Mouse (Mus musculus): ENCODE measurements around the gene Cyth1. TPM values are rescaled to one million over a fixed set of nuclear protein-coding genes. Genes with fewer than 3 reads are reported as not detected.

The Cyth1 gene
- polyA plus RNA-seq, 1 experiment from 2014 or later, result 9.3 TPM

- peaks cover 30% of the 10 kb centered on the region; the same call in 1 of the 2 replicates for H3K36me3 ChIP-seq (ENCODE audit: control insufficient read depth, insufficient read depth, low read length)
- peaks cover 21% of the 10 kb centered on the region for H3K4me1 ChIP-seq (replicated peaks; ENCODE audit: control insufficient read depth, insufficient read depth, low read length)
- WGBS, result 76% methylated on average over 5 of the region's 5 CpGs
- no peak for DNase-seq (ENCODE audit: low spot score)
- no peak overlapping the region for H3K9ac ChIP-seq (ENCODE audit: low read length)
- H3K27ac ChIP-seq (ENCODE audit: low read depth), result no peak overlapping the region
- H3K4me2 ChIP-seq (ENCODE audit: low read length), result no peak overlapping the region
- H3K27me3 ChIP-seq (replicated peaks; ENCODE audit: control insufficient read depth, insufficient read depth, low read length), result no peaks in the 10 kb centered on the region
- H3K4me3 ChIP-seq (ENCODE audit: low read depth, low read length), result no peak overlapping the region
- no peak for ATAC-seq (replicated peaks; ENCODE audit: low FRiP score, low TSS enrichment, low read depth)
- no peaks in the 10 kb centered on the region for H3K9me3 ChIP-seq (ENCODE audit: control insufficient read depth, low read length)
These were observed 55.4 kb downstream of the Cyth1 start for GRCm38 (mm10) chr11:118192973-118193372.

- H3K9me3 ChIP-seq (ENCODE audit: control insufficient read depth, low read length), result no peaks in the 10 kb centered on the region
- H3K36me3 ChIP-seq (ENCODE audit: control insufficient read depth, insufficient read depth, low read length), result peaks cover 76% of the 10 kb centered on the region
- no peak overlapping the region for H3K27ac ChIP-seq (ENCODE audit: low read depth)
- no peak overlapping the region for H3K4me2 ChIP-seq (ENCODE audit: low read length)
- H3K4me3 ChIP-seq (ENCODE audit: low read depth, low read length), result no peak overlapping the region
- 96% methylated on average over 9 of the region's 9 CpGs for WGBS
- DNase-seq (ENCODE audit: low spot score), result no peak
- no peaks in the 10 kb centered on the region for H3K27me3 ChIP-seq (replicated peaks; ENCODE audit: control insufficient read depth, insufficient read depth, low read length)
- H3K9ac ChIP-seq (ENCODE audit: low read length), result no peak overlapping the region
- no peak for ATAC-seq (replicated peaks; ENCODE audit: low FRiP score, low TSS enrichment, low read depth)
- no peaks in the 10 kb centered on the region for H3K4me1 ChIP-seq (replicated peaks; ENCODE audit: control insufficient read depth, insufficient read depth, low read length)
These were observed 65.6 kb downstream of the Cyth1 start for GRCm38 (mm10) chr11:118182768-118183167.

GRCm38 (mm10) chr11:118182353-118182752, 66.0 kb downstream of the Cyth1 start:
- Histone ChIP-seq H3K36me3 (ENCODE audit: control insufficient read depth, insufficient read depth, low read length) (peaks cover 81% of the 10 kb centered on the region), H3K27me3 (replicated peaks; ENCODE audit: control insufficient read depth, insufficient read depth, low read length) (no peaks in the 10 kb centered on the region), H3K4me2 (ENCODE audit: low read length) (no peak overlapping the region), H3K9me3 (ENCODE audit: control insufficient read depth, low read length) (no peaks in the 10 kb centered on the region), H3K4me3 (ENCODE audit: low read depth, low read length) (no peak overlapping the region), H3K27ac (ENCODE audit: low read depth) (no peak overlapping the region), H3K4me1 (replicated peaks; ENCODE audit: control insufficient read depth, insufficient read depth, low read length) (no peaks in the 10 kb centered on the region), H3K9ac (ENCODE audit: low read length) (no peak overlapping the region)
- DNase-seq (ENCODE audit: low spot score), result no peak
- no peak for ATAC-seq (replicated peaks; ENCODE audit: low FRiP score, low TSS enrichment, low read depth)
- 93% methylated on average over 4 of the region's 4 CpGs for WGBS

- DNase-seq (ENCODE audit: low spot score), result no peak
- H3K9me3 ChIP-seq (ENCODE audit: control insufficient read depth, low read length), result no peaks in the 10 kb centered on the region
- H3K4me1 ChIP-seq (replicated peaks; ENCODE audit: control insufficient read depth, insufficient read depth, low read length), result no peaks in the 10 kb centered on the region
- H3K27me3 ChIP-seq (replicated peaks; ENCODE audit: control insufficient read depth, insufficient read depth, low read length), result no peaks in the 10 kb centered on the region
- H3K36me3 ChIP-seq (ENCODE audit: control insufficient read depth, insufficient read depth, low read length), result peaks cover 82% of the 10 kb centered on the region
- H3K4me2 ChIP-seq (ENCODE audit: low read length), result no peak overlapping the region
- H3K27ac ChIP-seq (ENCODE audit: low read depth), result no peak overlapping the region
- WGBS, result 81% methylated on average over 7 of the region's 7 CpGs
- no peak overlapping the region for H3K4me3 ChIP-seq (ENCODE audit: low read depth, low read length)
- H3K9ac ChIP-seq (ENCODE audit: low read length), result no peak overlapping the region
- ATAC-seq (replicated peaks; ENCODE audit: low FRiP score, low TSS enrichment, low read depth), result no peak
These were observed 68.2 kb downstream of the Cyth1 start for GRCm38 (mm10) chr11:118180199-118180598.

- Histone ChIP-seq H3K27me3 (replicated peaks; ENCODE audit: control insufficient read depth, insufficient read depth, low read length) (no peaks in the 10 kb centered on the region), H3K4me2 (ENCODE audit: low read length) (no peak overlapping the region), H3K36me3 (ENCODE audit: control insufficient read depth, insufficient read depth, low read length) (peaks cover 68% of the 10 kb centered on the region), H3K27ac (ENCODE audit: low read depth) (no peak overlapping the region), H3K4me3 (ENCODE audit: low read depth, low read length) (no peak overlapping the region), H3K4me1 (replicated peaks; ENCODE audit: control insufficient read depth, insufficient read depth, low read length) (no peaks in the 10 kb centered on the region), H3K9me3 (ENCODE audit: control insufficient read depth, low read length) (no peaks in the 10 kb centered on the region), H3K9ac (ENCODE audit: low read length) (no peak overlapping the region)
- WGBS, result 86% methylated on average over 5 of the region's 5 CpGs
- ATAC-seq (replicated peaks; ENCODE audit: low FRiP score, low TSS enrichment, low read depth), result no peak
- DNase-seq (ENCODE audit: low spot score), result no peak
These were observed 70.2 kb downstream of the Cyth1 start for GRCm38 (mm10) chr11:118178236-118178635.

- ATAC-seq (replicated peaks; ENCODE audit: low FRiP score, low TSS enrichment, low read depth), result no peak
- H3K36me3 ChIP-seq (ENCODE audit: control insufficient read depth, insufficient read depth, low read length), result peaks cover 47% of the 10 kb centered on the region
These were observed 73.6 kb downstream of the Cyth1 start for GRCm38 (mm10) chr11:118174752-118175151.

GRCm38 (mm10) chr11:118172768-118173167, 75.6 kb downstream of the Cyth1 start:
- Histone ChIP-seq H3K27me3 (replicated peaks; ENCODE audit: control insufficient read depth, insufficient read depth, low read length) (no peaks in the 10 kb centered on the region), H3K4me2 (ENCODE audit: low read length) (no peak overlapping the region), H3K4me3 (ENCODE audit: low read depth, low read length) (no peak overlapping the region), H3K36me3 (ENCODE audit: control insufficient read depth, insufficient read depth, low read length) (peaks cover 44% of the 10 kb centered on the region), H3K9me3 (ENCODE audit: control insufficient read depth, low read length) (no peaks in the 10 kb centered on the region), H3K4me1 (replicated peaks; ENCODE audit: control insufficient read depth, insufficient read depth, low read length) (no peaks in the 10 kb centered on the region), H3K9ac (ENCODE audit: low read length) (no peak overlapping the region), H3K27ac (ENCODE audit: low read depth) (no peak overlapping the region)
- no peak for DNase-seq (ENCODE audit: low spot score)
- ATAC-seq (replicated peaks; ENCODE audit: low FRiP score, low TSS enrichment, low read depth), result no peak
- 80% methylated on average over 5 of the region's 5 CpGs for WGBS

More at GRCm38 (mm10) chr11:118174752-118175151, 73.6 kb downstream of the Cyth1 start:
- Histone ChIP-seq H3K4me3 (ENCODE audit: low read depth, low read length) (no peak overlapping the region), H3K9me3 (ENCODE audit: control insufficient read depth, low read length) (no peaks in the 10 kb centered on the region), H3K4me1 (replicated peaks; ENCODE audit: control insufficient read depth, insufficient read depth, low read length) (no peaks in the 10 kb centered on the region), H3K27ac (ENCODE audit: low read depth) (no peak overlapping the region), H3K4me2 (ENCODE audit: low read length) (no peak overlapping the region), H3K9ac (ENCODE audit: low read length) (no peak overlapping the region), H3K27me3 (replicated peaks; ENCODE audit: control insufficient read depth, insufficient read depth, low read length) (no peaks in the 10 kb centered on the region)
- WGBS, result 83% methylated on average over 7 of the region's 7 CpGs
- DNase-seq (ENCODE audit: low spot score), result no peak

- H3K27ac ChIP-seq (ENCODE audit: low read depth), result no peak overlapping the region
- H3K9me3 ChIP-seq (ENCODE audit: control insufficient read depth, low read length), result no peaks in the 10 kb centered on the region
- H3K4me3 ChIP-seq (ENCODE audit: low read depth, low read length), result no peak overlapping the region
- H3K9ac ChIP-seq (ENCODE audit: low read length), result no peak overlapping the region
- ATAC-seq (replicated peaks; ENCODE audit: low FRiP score, low TSS enrichment, low read depth) (no peak), DNase-seq (ENCODE audit: low spot score) (no peak)
- no peak overlapping the region for H3K4me2 ChIP-seq (ENCODE audit: low read length)
- 89% methylated on average over 5 of the region's 5 CpGs for WGBS
- no peaks in the 10 kb centered on the region for H3K27me3 ChIP-seq (replicated peaks; ENCODE audit: control insufficient read depth, insufficient read depth, low read length)
- peaks cover 8% of the 10 kb centered on the region for H3K4me1 ChIP-seq (replicated peaks; ENCODE audit: control insufficient read depth, insufficient read depth, low read length)
- peaks cover 55% of the 10 kb centered on the region for H3K36me3 ChIP-seq (ENCODE audit: control insufficient read depth, insufficient read depth, low read length)
These were observed 78.1 kb downstream of the Cyth1 start for GRCm38 (mm10) chr11:118170333-118170732.

- no peak overlapping the region for H3K4me2 ChIP-seq (ENCODE audit: low read length)
- H3K4me3 ChIP-seq (ENCODE audit: low read depth, low read length), result no peak overlapping the region
- 72% methylated on average over 9 of the region's 9 CpGs for WGBS
- H3K27me3 ChIP-seq (replicated peaks; ENCODE audit: control insufficient read depth, insufficient read depth, low read length), result no peaks in the 10 kb centered on the region
- H3K27ac ChIP-seq (ENCODE audit: low read depth), result no peak overlapping the region
- H3K9me3 ChIP-seq (ENCODE audit: control insufficient read depth, low read length), result no peaks in the 10 kb centered on the region
- H3K4me1 ChIP-seq (replicated peaks; ENCODE audit: control insufficient read depth, insufficient read depth, low read length), result peaks cover 12% of the 10 kb centered on the region
- no peak for ATAC-seq (replicated peaks; ENCODE audit: low FRiP score, low TSS enrichment, low read depth)
- peaks cover 64% of the 10 kb centered on the region for H3K36me3 ChIP-seq (ENCODE audit: control insufficient read depth, insufficient read depth, low read length)
- H3K9ac ChIP-seq (ENCODE audit: low read length), result no peak overlapping the region
- DNase-seq (ENCODE audit: low spot score), result no peak
These were observed 79.7 kb downstream of the Cyth1 start for GRCm38 (mm10) chr11:118168714-118169113.

All from intestine, embryonic 14.5 days (tissue).